Mouse (Mus musculus) T-cell, adult 2 months (primary cell): Measurements from ENCODE around the gene Rbm45.
A peak's percentile ranks its signal among the peaks of the same experiment; 100 is the strongest.

Source experiments
- DNase-seq: peaks from one replicate; pipeline ENCODE4 v3.0.0; 2022; ENCODE audit warnings: low spot score

Rbm45 gene

GRCm38 (mm10) chr2:76386531-76386930 is 16.7 kb downstream of the Rbm45 start:
- DNase-seq, result no peak

DNA sequence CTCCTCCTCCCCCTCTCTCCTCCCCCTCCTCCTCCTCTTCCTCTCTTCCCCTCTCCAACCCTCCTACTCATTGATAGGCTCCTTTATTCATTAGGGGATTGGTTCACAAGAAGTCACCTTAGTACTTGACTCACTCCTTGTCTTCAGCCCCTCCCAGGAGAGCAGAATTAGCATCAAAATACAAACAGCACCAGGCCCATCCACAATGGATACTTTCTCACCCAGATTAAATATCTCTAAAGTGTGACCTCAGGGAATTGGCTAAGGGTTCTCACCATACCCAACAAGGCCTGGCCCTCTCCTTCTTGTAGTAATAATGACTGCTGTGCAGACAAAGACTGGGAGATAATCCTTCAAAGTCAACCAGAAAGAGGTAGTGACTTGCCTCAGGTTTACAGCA is 30.4 kb downstream of the Rbm45 start:
- DNase-seq, result no peak

DNA sequence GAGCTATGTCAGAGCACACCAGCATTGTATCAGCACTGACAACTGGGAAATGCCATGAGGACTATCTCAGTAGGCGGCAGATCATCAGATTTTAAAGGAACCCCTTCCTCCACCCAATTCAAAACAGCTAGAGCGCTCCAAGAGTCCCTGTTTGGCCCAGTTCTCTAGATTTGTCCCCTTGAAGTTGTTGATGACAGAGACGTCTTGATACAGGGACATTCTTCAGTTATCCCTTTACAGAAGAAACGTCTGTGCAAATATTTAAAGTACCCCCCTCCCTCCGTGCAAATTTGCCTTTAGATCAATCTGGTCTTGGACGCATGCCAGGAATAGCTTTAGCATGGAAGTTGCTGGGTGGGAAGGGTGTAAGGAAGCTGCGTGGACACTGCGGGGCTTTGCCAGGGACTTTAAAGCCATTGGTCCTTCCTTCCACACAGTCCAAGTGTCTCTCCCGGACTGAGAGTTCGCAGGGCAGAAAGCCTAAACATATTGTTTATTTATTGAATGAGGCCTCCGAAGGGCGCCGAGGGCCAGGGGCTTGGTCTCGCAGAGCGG is 35.9 kb downstream of the Rbm45 start:
- DNase-seq, result no peak

- peak; percentile 15 for DNase-seq
Measured at GRCm38 (mm10) chr2:76406151-76406936, 36.6 kb downstream of the Rbm45 start, which contains the start of gene Osbpl6. Gene Osbpl6, plus strand, starts transcription at chr2:76406508.

DNA sequence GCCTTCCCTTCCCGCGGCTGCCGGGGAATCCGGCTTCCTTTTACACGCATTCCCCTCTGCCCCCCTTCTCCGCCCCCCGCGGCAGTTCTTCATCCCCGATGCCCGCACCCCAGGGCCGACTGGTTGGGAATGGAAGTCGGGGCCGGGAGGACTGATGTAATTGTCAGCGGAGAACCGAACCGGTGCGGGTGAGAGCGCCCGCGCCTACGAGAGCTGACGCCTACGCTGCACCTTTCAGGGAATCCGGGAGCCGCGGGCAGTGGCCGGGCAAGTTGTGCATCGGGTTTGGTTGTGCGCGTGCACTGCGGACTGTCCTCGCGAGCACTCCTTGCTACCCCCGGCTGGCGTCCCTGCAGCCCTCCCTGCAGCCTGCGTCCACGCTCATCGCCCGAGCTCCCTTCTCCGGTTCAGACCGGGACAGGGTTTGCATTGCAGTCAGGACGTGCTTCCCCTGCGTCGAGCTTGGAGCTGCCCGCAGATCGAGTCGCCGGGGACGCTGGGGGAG is 37.2 kb downstream of the Rbm45 start:
- DNase-seq, result peak; percentile 14

GRCm38 (mm10) chr2:76409526-76409925 is 39.7 kb downstream of the Rbm45 start:
- no peak for DNase-seq

GRCm38 (mm10) chr2:76409986-76410385 is 40.2 kb downstream of the Rbm45 start:
- no peak for DNase-seq

- DNase-seq, result no peak
Measured at GRCm38 (mm10) chr2:76412924-76413323, 43.1 kb downstream of the Rbm45 start.

- no peak for DNase-seq
Measured at GRCm38 (mm10) chr2:76417446-76418141, 47.8 kb downstream of the Rbm45 start.

DNA sequence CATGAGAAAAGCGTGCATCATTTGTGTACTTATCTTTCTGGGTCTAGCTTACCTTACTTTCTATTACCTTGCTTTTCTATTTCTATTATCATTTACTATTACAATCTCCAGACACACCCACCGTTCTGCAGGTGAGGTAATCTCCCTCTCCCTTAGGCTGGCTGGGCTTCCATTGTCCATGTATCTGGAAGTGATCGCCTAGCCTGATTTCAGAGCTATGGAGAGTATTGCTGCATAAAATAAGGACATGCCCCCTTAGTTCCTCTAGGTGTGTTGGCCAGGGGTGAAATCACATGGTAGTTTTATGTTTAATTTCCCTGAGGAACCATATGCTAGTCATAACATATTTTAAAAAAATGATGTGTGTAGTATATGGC is 48.3 kb downstream of the Rbm45 start:
- no peak for DNase-seq

- peak; percentile 59 for DNase-seq
Measured at GRCm38 (mm10) chr2:76421411-76421924, 51.7 kb downstream of the Rbm45 start.

DNA sequence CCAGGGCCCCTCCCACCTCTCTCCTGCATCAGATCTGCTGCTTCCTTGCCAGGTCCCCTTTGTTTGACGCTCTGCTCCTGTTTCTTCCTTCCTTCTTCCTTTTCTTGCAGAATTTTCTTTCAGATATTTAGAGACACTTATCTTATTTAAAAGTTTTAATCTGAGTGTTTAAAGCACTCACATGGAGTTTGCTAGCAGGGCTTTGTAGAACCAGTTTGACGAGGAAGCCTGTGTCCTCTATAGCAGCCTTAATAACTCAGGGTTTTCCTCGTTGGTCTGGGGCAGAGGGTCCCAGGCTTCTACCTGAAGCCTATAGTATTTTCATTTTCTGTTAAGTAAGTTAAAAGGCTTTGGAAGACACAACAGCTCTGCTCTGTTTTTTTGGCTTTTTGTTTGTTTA is 57.0 kb downstream of the Rbm45 start:
- DNase-seq, result no peak

DNA sequence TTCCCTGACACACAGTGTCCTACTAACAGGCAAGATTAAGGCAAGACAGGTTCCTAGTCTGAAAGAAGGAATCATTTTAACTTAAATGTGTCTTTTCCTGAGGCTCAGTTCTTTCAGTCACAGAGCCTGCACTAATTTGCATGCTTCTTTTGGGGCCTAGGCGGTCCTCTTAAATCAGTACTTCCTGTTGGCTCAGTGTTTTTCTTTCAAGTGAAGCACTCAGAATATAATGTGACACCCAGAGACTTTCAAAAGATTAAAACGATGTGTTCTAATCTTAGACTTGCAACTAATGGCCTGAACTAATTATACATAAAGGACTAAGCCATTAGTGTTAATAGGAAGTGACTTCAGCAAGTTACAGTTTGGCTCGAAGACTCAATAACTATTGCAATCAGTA is 59.5 kb downstream of the Rbm45 start:
- no peak for DNase-seq

DNA sequence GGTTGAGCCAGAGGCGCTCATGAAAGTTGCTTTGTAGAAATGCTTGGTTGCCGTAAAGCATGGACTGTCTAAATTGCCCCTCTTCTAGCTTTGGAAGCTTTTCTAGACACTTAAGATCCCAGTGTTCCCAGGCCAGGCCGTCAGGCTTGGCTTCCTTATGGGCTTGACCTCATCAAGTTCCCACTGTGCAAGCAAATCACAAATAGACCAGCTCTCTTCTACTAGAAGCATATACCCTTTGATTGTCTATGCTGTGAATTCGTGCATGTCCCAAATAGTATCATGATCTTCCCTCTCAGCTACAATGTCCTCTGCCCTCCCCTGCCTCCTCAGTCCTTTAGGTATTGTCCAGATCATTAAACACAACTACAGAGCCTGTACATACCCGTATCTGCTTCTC is 60.1 kb downstream of the Rbm45 start:
- DNase-seq, result no peak

- DNase-seq, result no peak
Measured at GRCm38 (mm10) chr2:76430539-76430938, 60.8 kb downstream of the Rbm45 start.
